Mouse (Mus musculus): Measurements from ENCODE around the gene Mapk11. TPM values are rescaled to one million over a fixed set of nuclear protein-coding genes. Genes with fewer than 3 reads are reported as not detected.
A peak's percentile ranks its signal among the peaks of the same experiment; 100 is the strongest.

Gene Mapk11
- polyA plus RNA-seq, 1 experiment from 2014 or later, result 7.5 TPM

DNA sequence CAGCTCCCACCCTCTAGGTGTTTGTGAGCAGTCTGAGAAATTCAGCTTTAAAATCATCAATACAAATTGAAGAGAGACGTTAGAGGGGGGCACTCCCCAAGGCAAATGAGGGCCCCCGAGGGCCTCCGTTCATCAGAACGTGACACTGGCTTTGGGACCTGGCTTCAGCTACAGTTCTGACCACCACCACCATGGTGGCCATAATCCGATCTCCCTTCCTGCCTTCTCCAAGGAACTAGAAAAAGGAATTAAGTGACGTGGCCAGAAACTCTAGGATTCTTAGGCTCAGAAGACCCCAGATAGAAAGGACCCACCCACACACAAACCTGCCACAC is 30.2 kb upstream of the Mapk11 start:
- DNase-seq (ENCODE audit: low spot score), result no peak
- TF ChIP-seq CTCF (IDR thresholded peaks at IDR 0.05; ENCODE audit: low read depth), result no peak

DNA sequence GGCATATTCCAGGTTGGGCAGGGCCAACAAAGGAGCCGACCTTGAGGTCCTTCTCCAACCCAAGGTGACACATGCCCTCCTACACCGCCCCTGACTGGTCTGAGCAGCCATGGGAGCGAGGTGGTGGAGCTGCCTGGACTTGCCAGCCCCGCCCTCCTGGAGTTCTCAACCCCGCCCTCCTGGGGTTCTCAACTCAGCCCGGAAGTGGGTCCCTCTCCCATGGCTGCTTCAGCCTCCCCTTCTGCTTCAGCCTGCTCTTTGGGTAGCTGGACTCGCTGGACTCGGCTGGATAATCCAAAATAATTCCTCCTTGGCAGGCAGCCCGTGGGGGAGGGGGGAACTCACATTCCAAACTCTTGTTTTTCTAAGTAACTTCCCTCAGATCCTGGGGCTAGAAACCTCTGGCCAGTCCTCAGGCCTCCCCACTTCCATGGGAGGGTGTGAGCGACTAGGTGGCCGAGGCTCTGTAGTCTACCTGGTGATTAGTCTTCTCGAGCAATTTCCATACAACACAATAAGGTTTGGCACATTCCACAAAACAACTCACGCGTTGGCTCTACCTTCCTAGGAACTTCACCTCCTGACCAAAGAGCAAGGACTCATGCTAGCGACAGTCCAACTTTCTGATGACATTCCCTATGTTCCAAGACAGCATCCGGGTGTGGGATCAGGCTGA is 29.7 kb upstream of the Mapk11 start:
- peak; percentile 79 for ATAC-seq (replicated peaks; ENCODE audit: low FRiP score, low read depth)

More for the DNA sequence above, 30.2 kb upstream of the Mapk11 start:
- Histone ChIP-seq H3K27ac (peak overlapping the region; percentile 93), H3K36me3 (ENCODE audit: insufficient read depth, low read length) (no peaks in the 10 kb centered on the region), H3K4me2 (ENCODE audit: low read length) (peak overlapping the region; percentile 73), H3K9ac (ENCODE audit: low read depth, low read length) (peak overlapping the region; percentile 73), H3K27me3 (ENCODE audit: insufficient read depth, low read length) (no peaks in the 10 kb centered on the region), H3K4me1 (replicated peaks; ENCODE audit: insufficient read depth, low read length) (peaks cover 50% of the 10 kb centered on the region), H3K9me3 (replicated peaks; ENCODE audit: low read length) (no peaks in the 10 kb centered on the region), H3K4me3 (replicated peaks; ENCODE audit: low read depth, low read length) (peak overlapping the region; percentile 65)
- ATAC-seq (replicated peaks; ENCODE audit: low FRiP score, low read depth), result no peak
- WGBS, result under 1% methylated on average over 6 of the region's 6 CpGs

GRCm38 (mm10) chr15:89178260-89178860 is 28.9 kb upstream of the Mapk11 start:
- TF ChIP-seq CTCF (IDR thresholded peaks at IDR 0.05; ENCODE audit: low read depth), result no peak
- WGBS, result 58% methylated on average over 7 of the region's 7 CpGs
- Histone ChIP-seq H3K27ac (peak overlapping the region; percentile 93), H3K36me3 (ENCODE audit: insufficient read depth, low read length) (no peaks in the 10 kb centered on the region), H3K4me2 (ENCODE audit: low read length) (peak overlapping the region; percentile 73), H3K4me1 (replicated peaks; ENCODE audit: insufficient read depth, low read length) (peaks cover 62% of the 10 kb centered on the region), H3K27me3 (ENCODE audit: insufficient read depth, low read length) (no peaks in the 10 kb centered on the region), H3K9ac (ENCODE audit: low read depth, low read length) (peak overlapping the region; percentile 73), H3K4me3 (replicated peaks; ENCODE audit: low read depth, low read length) (peak overlapping the region; percentile 65), H3K9me3 (replicated peaks; ENCODE audit: low read length) (no peaks in the 10 kb centered on the region)
- no peak for ATAC-seq (replicated peaks; ENCODE audit: low FRiP score, low read depth)
- DNase-seq (ENCODE audit: low spot score), result no peak

More for the DNA sequence above, 29.7 kb upstream of the Mapk11 start:
- Histone ChIP-seq H3K9ac (ENCODE audit: low read depth, low read length) (peak overlapping the region; percentile 73), H3K4me1 (replicated peaks; ENCODE audit: insufficient read depth, low read length) (peaks cover 55% of the 10 kb centered on the region), H3K9me3 (replicated peaks; ENCODE audit: low read length) (no peaks in the 10 kb centered on the region), H3K27me3 (ENCODE audit: insufficient read depth, low read length) (no peaks in the 10 kb centered on the region), H3K27ac (peak overlapping the region; percentile 93), H3K4me3 (replicated peaks; ENCODE audit: low read depth, low read length) (peak overlapping the region; percentile 65), H3K4me2 (ENCODE audit: low read length) (peak overlapping the region; percentile 73), H3K36me3 (ENCODE audit: insufficient read depth, low read length) (no peaks in the 10 kb centered on the region)
- peak; percentile 93 for DNase-seq (ENCODE audit: low spot score)
- TF ChIP-seq CTCF (IDR thresholded peaks at IDR 0.05; ENCODE audit: low read depth), result no peak
- 2% methylated on average over 16 of the region's 16 CpGs for WGBS

DNA sequence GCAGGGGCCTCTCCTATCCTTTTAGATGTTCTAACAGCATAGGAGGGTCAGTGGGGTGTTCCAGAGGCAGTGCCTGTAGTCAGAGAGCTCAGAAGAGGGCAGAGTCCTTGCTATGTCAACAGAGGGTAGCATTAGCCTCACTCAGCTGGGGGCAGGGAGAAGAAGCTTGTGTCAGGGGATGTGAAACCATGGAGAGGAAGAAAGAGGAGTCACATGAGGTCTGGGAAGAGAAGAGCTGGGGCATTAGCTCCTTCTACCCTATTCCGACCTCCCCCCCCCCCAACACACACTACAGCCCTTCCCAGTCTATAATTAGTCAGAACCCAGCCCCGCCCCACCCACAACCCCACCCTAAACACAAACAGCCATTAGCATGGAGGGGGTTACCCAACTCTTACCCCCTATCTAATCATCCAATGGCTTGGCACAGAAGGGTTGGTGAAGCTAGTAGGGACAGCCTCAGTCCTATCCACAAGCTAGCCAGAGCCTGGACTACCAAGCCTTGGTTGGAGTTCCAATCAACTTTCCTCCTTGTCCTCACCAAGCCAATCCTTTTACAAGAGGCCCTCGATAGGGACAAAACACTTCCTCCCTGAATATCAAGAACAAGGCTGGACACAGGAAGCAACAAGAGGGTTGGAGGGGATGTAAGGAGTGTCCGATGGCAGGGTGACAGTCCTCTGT is 28.3 kb upstream of the Mapk11 start:
- WGBS, result 46% methylated on average over 4 of the region's 4 CpGs
- H3K27me3 ChIP-seq (ENCODE audit: insufficient read depth, low read length), result no peaks in the 10 kb centered on the region
- TF ChIP-seq CTCF (IDR thresholded peaks at IDR 0.05; ENCODE audit: low read depth), result no peak
- no peaks in the 10 kb centered on the region for H3K36me3 ChIP-seq (ENCODE audit: insufficient read depth, low read length)
- ATAC-seq (replicated peaks; ENCODE audit: low FRiP score, low read depth) (no peak), DNase-seq (ENCODE audit: low spot score) (no peak)
- peaks cover 64% of the 10 kb centered on the region for H3K4me1 ChIP-seq (replicated peaks; ENCODE audit: insufficient read depth, low read length)
- no peaks in the 10 kb centered on the region for H3K9me3 ChIP-seq (replicated peaks; ENCODE audit: low read length)
- peak overlapping the region; percentile 65; the same call in 1 of the 2 replicates for H3K4me3 ChIP-seq (replicated peaks; ENCODE audit: low read depth, low read length)
- peak overlapping the region; percentile 73 for H3K4me2 ChIP-seq (ENCODE audit: low read length)
- peak overlapping the region; percentile 31; the same call in 1 of the 2 replicates for H3K9ac ChIP-seq (ENCODE audit: low read depth, low read length)
- peak overlapping the region; percentile 93 for H3K27ac ChIP-seq

DNA sequence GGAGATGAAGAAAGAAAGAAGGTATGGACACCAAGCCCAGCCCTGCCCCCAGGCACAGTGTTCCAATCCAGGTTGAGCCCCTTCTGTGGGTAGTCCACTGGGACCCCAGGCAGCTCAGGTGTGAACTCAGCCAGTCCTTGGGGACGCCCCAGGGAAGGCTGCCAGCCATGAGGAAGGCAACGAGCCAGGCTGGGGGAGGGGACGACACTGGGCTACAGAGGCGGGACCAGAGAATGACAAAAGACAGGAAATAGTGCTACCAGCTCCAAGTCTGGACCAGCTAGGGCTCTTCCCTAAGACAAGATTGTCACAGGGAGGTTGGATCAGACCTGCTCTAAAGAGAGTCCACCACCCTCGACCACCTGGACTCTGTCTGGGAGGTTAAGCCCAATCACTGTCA is 27.7 kb upstream of the Mapk11 start:
- Histone ChIP-seq H3K27ac (peak overlapping the region; percentile 93), H3K9me3 (replicated peaks; ENCODE audit: low read length) (no peaks in the 10 kb centered on the region), H3K36me3 (ENCODE audit: insufficient read depth, low read length) (no peaks in the 10 kb centered on the region), H3K4me3 (replicated peaks; ENCODE audit: low read depth, low read length) (no peak overlapping the region), H3K4me1 (replicated peaks; ENCODE audit: insufficient read depth, low read length) (peaks cover 70% of the 10 kb centered on the region), H3K9ac (ENCODE audit: low read depth, low read length) (peak overlapping the region; percentile 31; the same call in 1 of the 2 replicates), H3K4me2 (ENCODE audit: low read length) (peak overlapping the region; percentile 73), H3K27me3 (ENCODE audit: insufficient read depth, low read length) (no peaks in the 10 kb centered on the region)
- ATAC-seq (replicated peaks; ENCODE audit: low FRiP score, low read depth), result no peak
- WGBS, result 5% methylated on average over 5 of the region's 5 CpGs
- no peak for TF ChIP-seq CTCF (IDR thresholded peaks at IDR 0.05; ENCODE audit: low read depth)
- no peak for DNase-seq (ENCODE audit: low spot score)

DNA sequence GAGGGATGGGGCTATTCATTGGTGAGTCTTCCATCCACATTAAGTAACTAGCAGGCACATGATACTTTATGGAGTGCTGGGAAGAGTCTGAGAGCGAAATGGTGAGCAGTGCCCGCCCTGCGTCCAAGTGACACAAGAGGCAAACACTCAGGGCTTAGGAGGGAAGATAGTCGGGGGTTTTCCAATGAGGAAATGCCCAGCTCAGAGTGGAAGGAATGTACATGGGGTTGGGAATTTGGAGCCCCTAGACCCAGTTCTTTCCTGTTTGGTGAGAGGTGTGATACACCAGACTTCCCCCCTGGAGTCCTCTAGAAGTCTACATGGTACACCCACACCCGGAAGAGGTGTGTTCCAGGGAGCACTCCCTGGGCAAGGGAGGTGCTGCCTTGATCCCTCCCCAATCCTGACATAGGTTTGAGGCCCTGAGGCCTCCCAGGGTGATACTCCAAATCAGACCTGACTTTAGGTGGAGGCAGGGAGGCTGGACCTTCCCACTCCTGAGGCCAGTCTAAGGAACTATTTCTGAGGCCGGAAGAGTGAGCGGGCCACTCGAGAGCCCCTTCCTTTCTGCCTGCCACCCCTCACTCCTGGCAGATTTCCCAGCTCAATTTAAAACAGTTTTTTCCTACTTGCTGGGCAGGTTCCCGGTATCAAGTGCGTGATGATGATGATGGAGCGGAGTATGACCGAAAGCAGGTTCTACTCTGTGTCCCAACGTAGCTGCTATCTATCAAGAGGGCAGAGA is 26.2 kb upstream of the Mapk11 start:
- no peaks in the 10 kb centered on the region for H3K9me3 ChIP-seq (replicated peaks; ENCODE audit: low read length)
- no peak for TF ChIP-seq CTCF (IDR thresholded peaks at IDR 0.05; ENCODE audit: low read depth)
- no peak overlapping the region for H3K9ac ChIP-seq (ENCODE audit: low read depth, low read length)
- H3K36me3 ChIP-seq (ENCODE audit: insufficient read depth, low read length), result no peaks in the 10 kb centered on the region
- H3K4me2 ChIP-seq (ENCODE audit: low read length), result 0 out of 2 replicates have a peak overlapping the region, but pooled peaks have one; percentile 7
- ATAC-seq (replicated peaks; ENCODE audit: low FRiP score, low read depth) (no peak), DNase-seq (ENCODE audit: low spot score) (no peak)
- H3K27ac ChIP-seq, result peak overlapping the region; percentile 62
- WGBS, result 73% methylated on average over 13 of the region's 13 CpGs
- H3K4me1 ChIP-seq (replicated peaks; ENCODE audit: insufficient read depth, low read length), result peaks cover 68% of the 10 kb centered on the region
- no peak overlapping the region for H3K4me3 ChIP-seq (replicated peaks; ENCODE audit: low read depth, low read length)
- no peaks in the 10 kb centered on the region for H3K27me3 ChIP-seq (ENCODE audit: insufficient read depth, low read length)

Data from kidney, postnatal 0 days (tissue).